Mouse (Mus musculus): ENCODE data around the gene Map2k2. TPM values are rescaled to one million over a fixed set of nuclear protein-coding genes. Genes with fewer than 3 reads are reported as not detected.
"Not testable (repeated sequence)": the region's sequence is repeated elsewhere in the genome, so short reads cannot be mapped to it uniquely, and the experiment has no call there.

The Map2k2 gene
- total and polyA plus RNA-seq, 3 experiments, result 147 to 212 TPM; not detected in 1

DNA sequence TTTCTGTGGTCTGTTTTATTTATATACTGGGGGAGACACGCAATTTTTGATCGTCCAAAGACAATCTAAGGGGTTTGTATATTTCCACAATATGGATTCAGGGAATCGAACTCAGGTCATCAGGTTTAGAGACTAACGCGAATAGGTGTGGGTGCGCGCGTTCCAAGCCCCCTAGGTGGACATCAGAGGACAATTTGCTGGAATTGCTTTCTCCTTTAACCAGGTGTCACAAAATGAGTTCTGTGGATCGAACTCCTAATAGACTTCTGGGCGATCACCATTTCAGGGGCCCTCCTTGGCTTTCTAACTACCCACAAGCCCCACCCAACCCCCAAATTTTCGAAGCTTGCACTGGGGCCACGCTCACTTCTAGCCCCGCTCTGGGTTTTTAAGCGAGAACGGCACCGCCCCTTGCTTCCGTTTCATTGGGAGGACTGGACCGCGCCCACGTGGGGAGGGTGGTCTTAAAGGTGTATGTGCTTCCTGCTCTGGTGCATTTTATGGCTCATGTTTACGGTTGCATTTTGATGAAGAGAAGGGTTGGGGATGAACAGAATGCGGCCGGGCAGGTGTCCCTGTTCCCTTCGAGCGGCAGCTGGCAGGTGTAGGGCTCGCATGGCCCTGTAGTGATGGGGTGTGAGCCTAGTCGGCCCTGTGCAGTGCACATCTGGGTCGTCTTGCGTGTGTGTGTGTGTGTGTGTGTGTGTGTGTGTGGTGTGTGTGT, 63.0 kb downstream of the Map2k2 start (continued):
- TF ChIP-seq EP300 (IDR thresholded peaks at IDR 0.05; ENCODE audit: low read depth in 1 of 2, low read length in 2 of 2), result no peak
- no peak for TF ChIP-seq USF2 (IDR thresholded peaks at IDR 0.05; ENCODE audit: borderline replicate concordance in 1 of 2, insufficient read depth in 1 of 2, low read depth in 1 of 2, low read length in 2 of 2)
- TF ChIP-seq MYB (IDR thresholded peaks at IDR 0.05; ENCODE audit: low read depth, low read length), result no peak
- peak; percentile 66; the same call in 1 of the 2 replicates for TF ChIP-seq NELFE (IDR thresholded peaks at IDR 0.05; ENCODE audit: low read depth, low read length)
- TF ChIP-seq POLR2AphosphoS2 (IDR thresholded peaks at IDR 0.05; ENCODE audit: low read length), result peak; percentile 30; the same call in 1 of the 2 replicates
- no peak for TF ChIP-seq BHLHE40 (IDR thresholded peaks at IDR 0.05; ENCODE audit: borderline replicate concordance, low read depth, low read length)
- TF ChIP-seq RAD21 (IDR thresholded peaks at IDR 0.05; ENCODE audit: low read depth, low read length), result no peak
- no peak for TF ChIP-seq GATA1 (IDR thresholded peaks at IDR 0.05; ENCODE audit: low read depth, low read length)
- TF ChIP-seq ZMIZ1 (IDR thresholded peaks at IDR 0.05; ENCODE audit: low read depth, low read length), result peak; percentile 88
- TF ChIP-seq MAFK (IDR thresholded peaks at IDR 0.05; ENCODE audit: borderline replicate concordance, low read depth, low read length), result no peak
- no peak for TF ChIP-seq MEF2A (IDR thresholded peaks at IDR 0.05; ENCODE audit: extremely low read depth, insufficient replicate concordance, low read depth, low read length, poor library complexity, severe bottlenecking)
- TF ChIP-seq POLR2A (IDR thresholded peaks at IDR 0.05; ENCODE audit: control insufficient read depth in 1 of 2, insufficient read depth in 1 of 2, low read depth in 1 of 2, low read length in 2 of 2, poor library complexity in 1 of 2), result peak; percentile 55 to 83
- TF ChIP-seq ETS1 (IDR thresholded peaks at IDR 0.05; ENCODE audit: low read depth, low read length), result peak; percentile 32; the same call in 1 of the 2 replicates
- TF ChIP-seq GABPA (IDR thresholded peaks at IDR 0.05; ENCODE audit: low read depth, low read length), result no peak
- no peak for TF ChIP-seq CHD1 (IDR thresholded peaks at IDR 0.05; ENCODE audit: low read depth, low read length)
- TF ChIP-seq SIN3A (IDR thresholded peaks at IDR 0.05; ENCODE audit: low read length), result peak; percentile 91
- TF ChIP-seq UBTF (IDR thresholded peaks at IDR 0.05; ENCODE audit: borderline replicate concordance, insufficient read depth, low read depth, low read length), result no peak
- TF ChIP-seq POLR2AphosphoS5 (IDR thresholded peaks at IDR 0.05; ENCODE audit: borderline replicate concordance, low read depth, low read length), result peak; percentile 20; the same call in 1 of the 2 replicates

DNA sequence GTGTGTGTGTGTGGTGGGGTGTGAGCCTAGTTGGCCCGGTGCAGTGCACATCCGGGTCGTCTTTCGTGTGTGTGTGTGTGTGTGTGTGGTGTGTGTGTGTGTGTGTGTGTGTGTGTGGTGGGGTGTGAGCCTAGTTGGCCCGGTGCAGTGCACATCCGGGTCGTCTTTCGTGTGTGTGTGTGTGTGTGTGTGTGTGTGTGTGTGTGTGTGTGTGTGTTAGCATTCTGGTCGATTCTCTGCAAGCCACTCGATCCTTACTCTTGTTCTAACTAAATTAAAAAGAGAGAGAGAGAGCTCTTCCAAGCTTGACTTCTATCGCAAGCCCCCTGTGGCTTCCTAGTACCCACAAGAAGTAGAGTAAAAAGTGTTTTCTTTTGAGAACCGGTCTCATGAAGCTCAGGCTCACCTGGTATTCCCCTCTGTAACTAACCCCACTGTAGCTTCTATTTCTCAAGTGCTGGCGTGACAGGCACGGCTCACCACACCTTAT, 63.7 kb downstream of the Map2k2 start:
- not testable (repeated sequence) for H3K27me3 ChIP-seq (ENCODE audit: control insufficient read depth in 1 of 2, insufficient read depth in 2 of 2, low read length in 2 of 2); H3K9me3 ChIP-seq (replicated peaks; ENCODE audit: insufficient read depth, low read length)
- peak overlapping the region; percentile 55 for H3K9ac ChIP-seq (ENCODE audit: control insufficient read depth, low read depth, low read length, poor library complexity, severe bottlenecking)
- peak overlapping the region; percentile 65 to 78 for H3K4me3 ChIP-seq (ENCODE audit: control insufficient read depth in 1 of 2, insufficient read depth in 1 of 2, low read depth in 2 of 2, low read length in 2 of 2)
- peaks cover 0 to 16% of the 10 kb centered on the region in 2 experiments; a peak in 3 of 4 replicates for H3K4me1 ChIP-seq (ENCODE audit: control insufficient read depth in 1 of 2, insufficient read depth in 2 of 2, low read length in 2 of 2)
- 0 out of 2 replicates have a peak, but pooled peaks have one; percentile 11 for TF ChIP-seq HCFC1 (IDR thresholded peaks at IDR 0.05; ENCODE audit: low read depth, low read length)
- peak overlapping the region; percentile 61 for H3K27ac ChIP-seq (ENCODE audit: control insufficient read depth, low read depth, low read length)
- peaks cover 0 to 11% of the 10 kb centered on the region in 2 experiments; a peak in 2 of 4 replicates for H3K36me3 ChIP-seq (ENCODE audit: control insufficient read depth in 1 of 2, insufficient read depth in 2 of 2, low read length in 2 of 2)
- peaks cover 21% of the 10 kb centered on the region for H3K79me2 ChIP-seq (ENCODE audit: control insufficient read depth, insufficient read depth, low read length, poor library complexity)
- peak; percentile 67 for DNase-seq (ENCODE audit: low read depth, low spot score)

Data from MEL (cell line).